Mouse (Mus musculus) ES-Bruce4 (cell line): ENCODE results near the gene 4933416C03Rik.

Experiments
- CTCF ChIP-seq: IDR thresholded peaks from one replicate; pipeline ENCODE4 v1.8.1; 2011; ENCODE audit warnings: low read depth, low read length
- EP300 ChIP-seq: IDR thresholded peaks from 2 replicates; pipeline ENCODE4 v1.6.1; 2011; ENCODE audit warnings: low read depth, low read length; ENCODE audit not compliant: insufficient read depth
- POLR2A ChIP-seq: IDR thresholded peaks from one replicate; pipeline ENCODE4 v1.8.1; 2011; ENCODE audit warnings: low read length; ENCODE audit not compliant: insufficient read depth

DNA sequence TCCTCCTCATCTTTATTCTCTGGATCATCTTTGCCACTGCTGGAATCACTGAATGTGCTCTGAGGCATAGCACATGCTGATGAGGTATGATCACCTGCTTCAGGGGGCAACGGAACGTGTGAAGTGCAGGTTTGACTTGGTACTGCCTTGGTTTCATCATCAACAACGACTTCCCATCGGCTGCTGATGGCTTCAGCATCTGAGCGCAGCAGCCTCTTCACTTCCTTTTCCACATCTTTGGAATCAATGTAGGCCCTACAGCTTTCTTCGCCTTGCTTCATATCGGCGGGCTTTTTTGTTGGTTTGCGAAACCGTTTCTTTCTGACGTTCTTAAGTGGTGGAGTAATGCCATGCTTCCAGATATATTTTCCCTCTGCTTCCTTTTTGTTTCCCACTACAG lies 849 bp downstream of the 4933416C03Rik start:
- no peak for TF ChIP-seq POLR2A
- no peak for TF ChIP-seq EP300
- TF ChIP-seq CTCF: no peak
